Mouse (Mus musculus) MEL (cell line): ENCODE data around the gene Scai.

Experiments used
- CTCF ChIP-seq, 3 experiments: IDR thresholded peaks in 2 of 3; conservative IDR thresholded peaks in 1 of 3; 2 replicates each; pipeline ENCODE4 v1.5.1; 2011 to 2012; ENCODE audit warnings: low read length in 3 of 3, low read depth in 2 of 3, mild to moderate bottlenecking in 2 of 3, improper control_type of control experiment in 1 of 3, inconsistent platforms in 1 of 3, mixed read lengths in 1 of 3, moderate library complexity in 1 of 3; ENCODE audit not compliant: control insufficient read depth in 1 of 3, insufficient read depth in 1 of 3, poor library complexity in 1 of 3, severe bottlenecking in 1 of 3
- ELF1 ChIP-seq: IDR thresholded peaks from 2 replicates; pipeline ENCODE4 v1.6.1; 2014; ENCODE audit warnings: low read depth, mild to moderate bottlenecking, inconsistent platforms, low read length, improper control_type of control experiment, moderate library complexity
- EP300 ChIP-seq, 2 experiments: IDR thresholded peaks; 2 replicates each; pipeline ENCODE4 v1.6.1; 2011; ENCODE audit warnings: improper control_type of control experiment in 2 of 2, low read length in 2 of 2, low read depth in 1 of 2, mild to moderate bottlenecking in 1 of 2
- HCFC1 ChIP-seq: IDR thresholded peaks from 2 replicates; pipeline ENCODE4 v1.6.1; 2012; ENCODE audit warnings: low read depth, mild to moderate bottlenecking, inconsistent platforms, low read length, improper control_type of control experiment, moderate library complexity
- MXI1 ChIP-seq: IDR thresholded peaks from 2 replicates; pipeline ENCODE4 v1.6.1; 2011; ENCODE audit warnings: mild to moderate bottlenecking, low read depth, low read length, improper control_type of control experiment
- MYB ChIP-seq: IDR thresholded peaks from 2 replicates; pipeline ENCODE4 v1.6.1; 2011; ENCODE audit warnings: mild to moderate bottlenecking, low read depth, low read length, improper control_type of control experiment
- ZKSCAN1 ChIP-seq: IDR thresholded peaks from 2 replicates; pipeline ENCODE4 v1.6.1; 2012; ENCODE audit warnings: low read depth, mild to moderate bottlenecking, inconsistent platforms, low read length, improper control_type of control experiment, moderate library complexity

GRCm38 (mm10) chr2:39114093-39114492, 76.4 kb downstream of the Scai start:
- TF ChIP-seq ELF1 (no peak), MYB (no peak), EP300 (IDR thresholded peaks at IDR 0.05; ENCODE audit: low read depth in 1 of 2, low read length in 2 of 2) (no peak), CTCF (IDR thresholded peaks at IDR 0.05 in 2 of 3, conservative IDR thresholded peaks at IDR 0.05 in 1 of 3; ENCODE audit: control insufficient read depth in 1 of 3, insufficient read depth in 1 of 3, low read depth in 2 of 3, low read length in 3 of 3, poor library complexity in 1 of 3, severe bottlenecking in 1 of 3) (no peak), HCFC1 (no peak), ZKSCAN1 (no peak), MXI1 (no peak)
